Mouse (Mus musculus): ENCODE data around the gene Cdc42bpg.

GRCm38 (mm10) chr19:6363411-6364240, 57.4 kb downstream of the Cdc42bpg start, which contains the start of gene Sf1:
- TF ChIP-seq CTCF (IDR thresholded peaks at IDR 0.05; ENCODE audit: extremely low read depth, insufficient read depth, insufficient read length, insufficient replicate concordance) (no peak), POLR2A (IDR thresholded peaks at IDR 0.05; ENCODE audit: low read depth, low read length) (peak; percentile 51)

All from spleen, adult 2 months (tissue).